Mouse (Mus musculus) spleen, adult 2 months (tissue): ENCODE results near the gene Gm11437. TPM values are rescaled to one million over a fixed set of nuclear protein-coding genes. Genes with fewer than 3 reads are reported as not detected.

ENCODE experiments used
- DNase-seq, 2 experiments: peaks; one replicate each; pipeline versions ENCODE4 v3.0.0 to v3.0.0-alpha.2; 2012 to 2021; ENCODE audit warnings: low spot score in 2 of 2, low read depth in 1 of 2
- H3K27ac ChIP-seq: fragments of 200-500 bp; 2 replicates; pipeline ENCODE4 v1.5.1; 2012; ENCODE audit warnings: low read length, inconsistent platforms; ENCODE audit not compliant: insufficient read depth
- H3K27me3 ChIP-seq: fragments of 200-500 bp; 2 replicates; pipeline ENCODE4 v1.6.1; 2012; ENCODE audit warnings: mild to moderate bottlenecking, moderate library complexity, low read length, inconsistent platforms; ENCODE audit not compliant: control insufficient read depth, insufficient read depth
- H3K36me3 ChIP-seq: fragments of 200-500 bp; 2 replicates; pipeline ENCODE4 v1.6.1; 2012; ENCODE audit warnings: mild to moderate bottlenecking, low read length, inconsistent platforms; ENCODE audit not compliant: control insufficient read depth, insufficient read depth
- H3K4me1 ChIP-seq: fragments of 200-500 bp; 2 replicates; pipeline ENCODE4 v1.6.1; 2011; ENCODE audit warnings: inconsistent platforms; ENCODE audit not compliant: control insufficient read depth, insufficient read depth, insufficient read length
- H3K4me3 ChIP-seq: fragments of 200-500 bp; 2 replicates; pipeline ENCODE4 v1.5.1; 2011; ENCODE audit warnings: mild to moderate bottlenecking, inconsistent platforms; ENCODE audit not compliant: insufficient read depth, insufficient read length; ENCODE audit errors: extremely low read depth
- CTCF ChIP-seq: fragments of 200-500 bp; IDR thresholded peaks from 2 replicates; pipeline ENCODE4 v1.5.1; 2011; ENCODE audit warnings: mild to moderate bottlenecking, inconsistent platforms; ENCODE audit not compliant: insufficient read depth, insufficient read length, insufficient replicate concordance; ENCODE audit errors: extremely low read depth
- POLR2A ChIP-seq: fragments of 200-500 bp; IDR thresholded peaks from 2 replicates; pipeline ENCODE4 v1.6.1; 2011; ENCODE audit warnings: low read depth, low read length, inconsistent platforms
- WGBS: fragments of 180-500 bp; shearing (Covaris S2); methylation state at CpG from one replicate; pipeline ENCODE4 v1.1.7; 2018; 5-methylcytosine and 5-hydroxymethylcytosine counted together
- polyA plus RNA-seq: library from polyadenylated mRNA; depleted of rRNA; stranded (reverse); fragments of >200 nt; gene quantifications from 2 replicates; pipeline ENCODE4 v1.2.3, GENCODE M21; 2012

The Gm11437 gene
- polyA plus RNA-seq, 1 experiment, result not detected

DNA sequence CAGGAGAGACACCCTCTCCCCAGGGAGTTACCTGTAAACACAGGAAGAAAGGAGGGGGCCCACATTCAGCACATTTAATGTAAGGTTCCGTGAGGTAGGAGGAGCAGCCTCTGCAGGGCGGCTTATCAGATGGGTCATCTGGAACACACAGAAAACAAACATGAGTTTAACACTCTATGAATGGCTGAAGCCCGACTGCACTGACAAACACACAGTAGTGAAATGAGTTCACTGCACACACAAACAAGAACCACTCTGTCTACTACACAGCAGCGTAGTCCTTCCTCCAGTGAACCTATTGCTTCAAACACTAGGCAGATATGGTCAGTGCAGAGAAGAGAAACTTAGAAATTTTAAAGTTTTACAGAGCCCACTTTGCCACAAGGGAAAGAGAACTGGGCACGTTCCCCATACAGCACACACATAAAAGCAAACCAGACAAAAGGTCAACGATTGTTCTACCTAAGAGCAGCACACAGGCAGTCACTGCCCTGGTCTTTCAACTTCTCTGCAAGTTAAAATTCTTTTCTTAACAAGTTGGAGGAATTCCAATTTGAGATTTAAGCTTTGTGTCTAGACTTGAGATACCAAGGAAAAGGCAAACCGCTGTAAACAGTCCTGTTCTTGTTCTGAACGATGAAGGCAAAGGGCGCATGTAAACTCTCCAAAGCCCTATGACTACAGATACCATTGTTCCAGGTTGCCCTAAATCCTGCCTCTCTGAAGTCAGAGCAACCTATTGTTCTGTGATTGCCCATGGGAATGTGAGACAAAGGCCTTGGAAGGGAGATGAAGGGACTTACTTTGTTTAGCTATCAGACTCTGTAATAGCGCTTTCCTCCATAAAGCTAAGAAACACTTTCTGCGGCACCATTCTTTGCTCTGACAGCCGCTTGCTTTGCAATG, 46.0 kb downstream of the Gm11437 start:
- TF ChIP-seq POLR2A, result no peak
- TF ChIP-seq CTCF, result no peak
- H3K27ac ChIP-seq, result no peak overlapping the region
- no peak for DNase-seq
- no peaks in the 10 kb centered on the region for H3K27me3 ChIP-seq
- peaks cover 3% of the 10 kb centered on the region for H3K36me3 ChIP-seq
- no peaks in the 10 kb centered on the region; the same call in 1 of the 2 replicates for H3K4me1 ChIP-seq
- 90% methylated on average over 12 of the region's 12 CpGs for WGBS
- no peak overlapping the region for H3K4me3 ChIP-seq

DNA sequence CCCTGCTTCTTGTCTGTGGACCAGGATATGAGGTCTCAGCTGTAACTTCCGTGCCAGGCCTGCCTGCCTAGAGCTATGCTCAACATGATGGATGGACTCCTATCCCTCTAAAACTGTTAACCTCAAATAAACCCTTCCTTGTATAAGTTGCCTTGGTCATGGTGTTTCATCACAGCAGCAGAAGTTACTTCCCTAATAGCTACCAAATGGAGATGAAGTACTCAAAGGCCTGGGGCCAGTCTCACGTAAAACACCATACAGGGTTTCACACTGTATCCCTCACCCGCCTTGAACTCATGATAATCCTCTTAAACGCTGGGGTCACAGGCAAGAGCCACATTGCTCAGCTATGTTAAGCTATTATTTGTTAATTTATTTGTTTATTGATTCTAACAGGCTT, 49.8 kb downstream of the Gm11437 start:
- DNase-seq, result no peak
- no peaks in the 10 kb centered on the region for H3K4me1 ChIP-seq
- TF ChIP-seq CTCF (no peak), POLR2A (no peak)
- H3K36me3 ChIP-seq, result peaks cover 3% of the 10 kb centered on the region
- H3K4me3 ChIP-seq, result no peak overlapping the region
- no peak overlapping the region for H3K27ac ChIP-seq
- H3K27me3 ChIP-seq, result no peaks in the 10 kb centered on the region
- 94% methylated on average over 4 of the region's 4 CpGs for WGBS

DNA sequence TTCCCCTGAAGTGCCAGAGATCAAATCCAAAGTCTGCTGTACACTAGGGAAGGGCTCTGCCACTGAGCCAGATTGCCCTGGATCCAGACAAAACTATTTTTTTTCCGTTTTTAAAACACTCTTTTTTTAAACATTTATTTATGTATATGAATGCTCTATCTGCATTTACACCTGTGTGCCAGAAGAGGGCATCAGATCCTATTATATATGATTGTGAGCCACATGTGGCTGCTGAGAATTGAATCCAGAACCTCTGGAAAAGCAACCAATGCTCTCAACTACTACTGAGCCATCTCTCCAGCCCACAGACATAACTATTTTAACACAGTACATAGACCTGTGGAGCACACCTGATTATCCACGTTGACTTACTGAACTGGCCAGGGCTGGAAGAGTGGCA, 51.1 kb downstream of the Gm11437 start:
- DNase-seq, result no peak
- WGBS, result 70% methylated on average over 2 of the region's 2 CpGs
- Histone ChIP-seq H3K27me3 (no peaks in the 10 kb centered on the region), H3K36me3 (peaks cover 3% of the 10 kb centered on the region), H3K27ac (no peak overlapping the region), H3K4me3 (no peak overlapping the region), H3K4me1 (no peaks in the 10 kb centered on the region)
- no peak for TF ChIP-seq POLR2A
- no peak for TF ChIP-seq CTCF

DNA sequence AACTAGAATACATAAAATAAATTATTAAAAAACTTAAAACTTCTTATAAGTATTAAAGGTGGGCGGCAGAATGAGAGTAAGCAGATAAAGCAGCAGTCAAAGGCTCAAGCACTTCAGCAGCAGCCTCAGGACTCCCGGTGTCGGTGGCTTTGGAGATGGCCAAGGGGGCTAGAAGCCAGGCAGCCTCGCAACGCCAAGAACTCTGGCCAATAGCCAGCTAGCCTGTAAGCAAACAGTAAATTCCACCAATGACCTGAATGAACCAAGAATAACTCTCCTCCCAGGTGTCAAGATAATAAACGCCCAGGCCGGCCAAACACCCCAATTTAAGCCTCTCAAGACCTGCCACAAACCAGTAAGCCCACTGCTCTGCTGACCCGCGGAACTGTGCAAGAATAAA, 51.6 kb downstream of the Gm11437 start:
- Histone ChIP-seq H3K4me1 (no peaks in the 10 kb centered on the region), H3K27me3 (no peaks in the 10 kb centered on the region), H3K27ac (no peak overlapping the region), H3K4me3 (no peak overlapping the region), H3K36me3 (peaks cover 3% of the 10 kb centered on the region)
- TF ChIP-seq CTCF (no peak), POLR2A (no peak)
- DNase-seq, result no peak
- WGBS, result 94% methylated on average over 9 of the region's 9 CpGs

DNA sequence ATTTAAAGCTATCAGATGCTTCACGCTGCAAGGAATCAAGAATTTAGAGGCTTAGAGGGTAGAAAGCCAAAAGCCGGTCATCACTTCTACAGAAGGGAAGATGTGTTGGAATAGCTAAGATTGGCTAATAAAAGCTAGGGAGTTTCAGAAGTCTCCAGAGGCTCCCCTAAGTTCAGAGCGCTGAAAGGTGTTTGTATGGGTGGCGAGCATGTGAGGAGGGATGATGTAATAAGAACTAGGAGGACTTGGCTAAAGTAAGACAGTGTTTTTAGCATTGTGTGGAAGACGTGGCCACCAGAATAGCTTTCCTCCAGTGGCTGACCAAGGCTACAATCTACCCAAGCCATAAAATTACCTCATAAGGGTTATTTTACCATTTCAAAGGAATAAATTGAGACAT, 53.7 kb downstream of the Gm11437 start:
- H3K36me3 ChIP-seq, result no peaks in the 10 kb centered on the region; the same call in 1 of the 2 replicates
- no peak overlapping the region for H3K4me3 ChIP-seq
- H3K27ac ChIP-seq, result no peak overlapping the region
- H3K4me1 ChIP-seq, result no peaks in the 10 kb centered on the region
- no peaks in the 10 kb centered on the region for H3K27me3 ChIP-seq
- no peak for DNase-seq
- no peak for TF ChIP-seq POLR2A
- TF ChIP-seq CTCF, result no peak
- 92% methylated on average over 5 of the region's 5 CpGs for WGBS

DNA sequence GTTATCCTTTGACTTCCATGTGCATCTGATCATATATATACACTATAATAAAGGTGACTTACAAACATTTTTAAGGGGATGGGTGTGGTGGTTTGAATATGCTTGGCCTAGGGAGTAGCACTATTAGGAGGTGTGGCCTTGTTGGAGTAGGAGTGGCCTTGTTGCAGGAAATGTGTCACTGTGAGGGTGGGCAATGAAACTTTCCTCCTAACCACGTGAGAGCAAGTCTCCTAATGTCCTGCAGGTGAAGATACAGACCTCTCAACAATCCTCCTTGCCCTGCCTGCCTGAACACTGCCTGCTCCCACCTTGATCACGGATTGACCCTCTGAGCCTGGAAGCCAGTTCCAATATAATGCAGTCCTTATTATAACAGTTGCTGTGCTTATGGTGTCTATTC, 60.1 kb downstream of the Gm11437 start:
- Histone ChIP-seq H3K4me3 (no peak overlapping the region), H3K27ac (no peak overlapping the region), H3K4me1 (no peaks in the 10 kb centered on the region), H3K27me3 (no peaks in the 10 kb centered on the region), H3K36me3 (peaks cover 5% of the 10 kb centered on the region)
- TF ChIP-seq POLR2A (no peak), CTCF (no peak)
- WGBS, result 62% methylated on average over 2 of the region's 2 CpGs
- no peak for DNase-seq

DNA sequence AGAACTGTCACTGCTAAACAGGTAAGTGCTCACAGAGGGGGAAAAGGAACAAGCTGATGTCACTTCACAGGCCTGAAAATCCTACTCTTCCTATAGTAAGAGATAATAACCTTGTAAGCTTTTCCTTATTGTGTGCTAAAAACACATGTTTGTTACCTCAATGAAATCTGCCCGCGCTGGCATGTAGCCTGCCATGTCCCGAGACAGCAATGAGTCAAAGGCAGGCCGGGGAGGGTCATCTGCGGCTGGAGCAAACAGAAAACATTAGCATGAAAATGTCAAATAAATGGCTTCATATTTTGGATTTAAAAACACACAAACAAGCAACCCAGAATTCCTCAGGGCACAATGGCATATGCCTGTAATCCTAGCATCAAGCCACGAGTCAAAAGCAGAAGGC, 63.2 kb downstream of the Gm11437 start:
- Histone ChIP-seq H3K4me1 (no peaks in the 10 kb centered on the region), H3K4me3 (no peak overlapping the region), H3K27ac (no peak overlapping the region), H3K27me3 (no peaks in the 10 kb centered on the region), H3K36me3 (peaks cover 5% of the 10 kb centered on the region)
- no peak for DNase-seq
- WGBS, result 96% methylated on average over 6 of the region's 6 CpGs
- TF ChIP-seq CTCF, result no peak
- TF ChIP-seq POLR2A, result no peak
